Mouse (Mus musculus) heart, embryonic 15.5 days (tissue): ENCODE measurements at regions not wholly inside any gene's neighbourhood (a gene's known extent, or its start where the extent isn't known, plus 50 kb on each side); places are given as distances from the start of the nearest gene placed in this dataset.

ENCODE experiments used
- ATAC-seq: fragments of 200-750 bp; cut with Nextera tagmentation; replicated peaks from 2 replicates; pipeline ENCODE4 v1.8.0; 2017; ENCODE audit warnings: low read depth, moderate TSS enrichment; ENCODE audit not compliant: insufficient number of reproducible peaks, insufficient read depth, low FRiP score
- H3K27ac ChIP-seq: fragments of 300-500 bp; sonication (generic); 2 replicates; pipeline ENCODE4 v1.5.1; 2015; ENCODE audit warnings: mild to moderate bottlenecking, inconsistent platforms
- H3K27me3 ChIP-seq: fragments of 300-500 bp; sonication (generic); 2 replicates; pipeline ENCODE4 v1.6.1; 2015; ENCODE audit warnings: inconsistent platforms
- H3K36me3 ChIP-seq: fragments of 300-500 bp; sonication (generic); 2 replicates; pipeline ENCODE4 v1.6.1; 2015; ENCODE audit warnings: mild to moderate bottlenecking, inconsistent platforms
- H3K4me1 ChIP-seq: fragments of 300-500 bp; sonication (generic); replicated peaks from 2 replicates; pipeline ENCODE4 v1.6.1; 2015; ENCODE audit warnings: inconsistent platforms
- H3K4me2 ChIP-seq: fragments of 300-500 bp; sonication (generic); 2 replicates; pipeline ENCODE4 v1.6.1; 2015; ENCODE audit warnings: inconsistent platforms, mild to moderate bottlenecking, moderate library complexity
- H3K4me3 ChIP-seq: fragments of 300-500 bp; sonication (generic); 2 replicates; pipeline ENCODE4 v1.5.1; 2015; ENCODE audit warnings: mild to moderate bottlenecking, inconsistent platforms
- H3K9ac ChIP-seq: fragments of 300-500 bp; sonication (generic); 2 replicates; pipeline ENCODE4 v1.6.1; 2015; ENCODE audit warnings: mild to moderate bottlenecking, inconsistent platforms
- H3K9me3 ChIP-seq: fragments of 300-500 bp; sonication (generic); replicated peaks from 2 replicates; pipeline ENCODE4 v1.6.1; 2016; ENCODE audit warnings: inconsistent platforms
- WGBS: fragments of 180-500 bp; shearing (Covaris S2); methylation state at CpG from one replicate; pipeline ENCODE4 v1.1.7; 2015; ENCODE audit warnings: mixed read lengths; 5-methylcytosine and 5-hydroxymethylcytosine counted together

GRCm38 (mm10) chr1:69443466-69443865, 243.6 kb downstream of the Ikzf2 start:
- no peak overlapping the region for H3K4me3 ChIP-seq
- WGBS = 53% methylated on average over 7 of the region's 7 CpGs

GRCm38 (mm10) chr1:69440564-69441334, 246.3 kb downstream of the Ikzf2 start:
- 83% methylated on average over 14 of the region's 14 CpGs for WGBS
- no peaks in the 10 kb centered on the region for H3K36me3 ChIP-seq
- no peaks in the 10 kb centered on the region for H3K4me1 ChIP-seq
- no peak overlapping the region for H3K4me2 ChIP-seq
- H3K4me3 ChIP-seq = no peak overlapping the region
- H3K27me3 ChIP-seq = no peaks in the 10 kb centered on the region
- ATAC-seq = no peak
- no peak overlapping the region for H3K27ac ChIP-seq
- H3K9ac ChIP-seq = no peak overlapping the region
- no peaks in the 10 kb centered on the region for H3K9me3 ChIP-seq

More at GRCm38 (mm10) chr1:69443466-69443865, 243.6 kb downstream of the Ikzf2 start:
- H3K4me1 ChIP-seq = no peaks in the 10 kb centered on the region
- no peaks in the 10 kb centered on the region for H3K27me3 ChIP-seq
- no peak overlapping the region for H3K9ac ChIP-seq
- no peak overlapping the region for H3K27ac ChIP-seq
- no peak overlapping the region for H3K4me2 ChIP-seq
- H3K36me3 ChIP-seq = no peaks in the 10 kb centered on the region
- no peaks in the 10 kb centered on the region for H3K9me3 ChIP-seq
- no peak for ATAC-seq

GRCm38 (mm10) chr1:69437042-69437441, 250.0 kb downstream of the Ikzf2 start:
- ATAC-seq = no peak
- 81% methylated on average over 8 of the region's 8 CpGs for WGBS
- Histone ChIP-seq H3K4me1 (no peaks in the 10 kb centered on the region), H3K27ac (no peak overlapping the region), H3K9me3 (no peaks in the 10 kb centered on the region), H3K36me3 (no peaks in the 10 kb centered on the region), H3K4me3 (no peak overlapping the region), H3K9ac (no peak overlapping the region), H3K4me2 (no peak overlapping the region), H3K27me3 (no peaks in the 10 kb centered on the region)

GRCm38 (mm10) chr1:69433655-69434357, 253.2 kb downstream of the Ikzf2 start:
- WGBS = 53% methylated on average over 8 of the region's 8 CpGs

GRCm38 (mm10) chr1:69430683-69431407, 256.2 kb downstream of the Ikzf2 start:
- H3K36me3 ChIP-seq = no peaks in the 10 kb centered on the region
- H3K4me1 ChIP-seq = no peaks in the 10 kb centered on the region
- WGBS = 59% methylated on average over 8 of the region's 8 CpGs
- no peak for ATAC-seq
- no peak overlapping the region for H3K4me2 ChIP-seq
- no peaks in the 10 kb centered on the region for H3K9me3 ChIP-seq
- no peak overlapping the region for H3K9ac ChIP-seq
- H3K27ac ChIP-seq = no peak overlapping the region
- no peak overlapping the region for H3K4me3 ChIP-seq
- no peaks in the 10 kb centered on the region for H3K27me3 ChIP-seq

More at GRCm38 (mm10) chr1:69433655-69434357, 253.2 kb downstream of the Ikzf2 start:
- H3K4me2 ChIP-seq = no peak overlapping the region
- no peak overlapping the region for H3K27ac ChIP-seq
- H3K27me3 ChIP-seq = no peaks in the 10 kb centered on the region
- H3K4me1 ChIP-seq = no peaks in the 10 kb centered on the region
- no peak overlapping the region for H3K9ac ChIP-seq
- H3K4me3 ChIP-seq = no peak overlapping the region
- no peak for ATAC-seq
- H3K36me3 ChIP-seq = no peaks in the 10 kb centered on the region
- H3K9me3 ChIP-seq = no peaks in the 10 kb centered on the region

- Histone ChIP-seq H3K27me3 (no peaks in the 10 kb centered on the region), H3K9ac (no peak overlapping the region), H3K36me3 (no peaks in the 10 kb centered on the region), H3K4me2 (no peak overlapping the region), H3K27ac (no peak overlapping the region), H3K4me1 (no peaks in the 10 kb centered on the region), H3K4me3 (no peak overlapping the region), H3K9me3 (no peaks in the 10 kb centered on the region)
- no peak for ATAC-seq
- 80% methylated on average over 5 of the region's 5 CpGs for WGBS
Measured at GRCm38 (mm10) chr1:69429632-69430031, 257.4 kb downstream of the Ikzf2 start.

GRCm38 (mm10) chr1:69397676-69398075, 289.4 kb downstream of the Ikzf2 start:
- Histone ChIP-seq H3K27ac (no peak overlapping the region), H3K9ac (no peak overlapping the region), H3K4me3 (no peak overlapping the region), H3K27me3 (no peaks in the 10 kb centered on the region), H3K4me2 (no peak overlapping the region), H3K4me1 (no peaks in the 10 kb centered on the region), H3K36me3 (no peaks in the 10 kb centered on the region), H3K9me3 (no peaks in the 10 kb centered on the region)
- no peak for ATAC-seq
- 39% methylated on average over 2 of the region's 2 CpGs for WGBS

- H3K36me3 ChIP-seq = no peaks in the 10 kb centered on the region
- H3K4me3 ChIP-seq = no peak overlapping the region
- no peak overlapping the region for H3K9ac ChIP-seq
- no peak overlapping the region for H3K4me2 ChIP-seq
- H3K4me1 ChIP-seq = no peaks in the 10 kb centered on the region
- 92% methylated on average over 1 of the region's 1 CpGs for WGBS
- H3K27me3 ChIP-seq = no peaks in the 10 kb centered on the region
- no peak for ATAC-seq
- H3K9me3 ChIP-seq = no peaks in the 10 kb centered on the region
- H3K27ac ChIP-seq = no peak overlapping the region
Measured at GRCm38 (mm10) chr1:69382374-69382773, 274.5 kb upstream of the Erbb4 start.

GRCm38 (mm10) chr1:69379741-69380140, 271.9 kb upstream of the Erbb4 start:
- no peaks in the 10 kb centered on the region for H3K36me3 ChIP-seq
- H3K27ac ChIP-seq = no peak overlapping the region
- no peak overlapping the region for H3K9ac ChIP-seq
- no peak overlapping the region for H3K4me2 ChIP-seq
- 0 out of 2 replicates have a peak, but pooled peaks cover 2% of the 10 kb centered on the region for H3K4me1 ChIP-seq
- WGBS = 68% methylated on average over 7 of the region's 7 CpGs
- H3K27me3 ChIP-seq = no peaks in the 10 kb centered on the region
- no peaks in the 10 kb centered on the region for H3K9me3 ChIP-seq
- no peak overlapping the region for H3K4me3 ChIP-seq
- no peak for ATAC-seq

- Histone ChIP-seq H3K9me3 (no peaks in the 10 kb centered on the region), H3K4me1 (0 out of 2 replicates have a peak, but pooled peaks cover 2% of the 10 kb centered on the region), H3K4me2 (no peak overlapping the region), H3K27me3 (no peaks in the 10 kb centered on the region), H3K27ac (no peak overlapping the region), H3K4me3 (no peak overlapping the region), H3K36me3 (no peaks in the 10 kb centered on the region), H3K9ac (no peak overlapping the region)
- ATAC-seq = no peak
- 95% methylated on average over 46 of the region's 46 CpGs for WGBS
Measured at GRCm38 (mm10) chr1:69376923-69377706, 269.3 kb upstream of the Erbb4 start.

GRCm38 (mm10) chr1:69375246-69375645, 267.4 kb upstream of the Erbb4 start:
- H3K4me3 ChIP-seq = no peak overlapping the region
- H3K4me1 ChIP-seq = 0 out of 2 replicates have a peak, but pooled peaks cover 2% of the 10 kb centered on the region
- no peaks in the 10 kb centered on the region for H3K9me3 ChIP-seq
- ATAC-seq = no peak
- 13% methylated on average over 1 of the region's 1 CpGs for WGBS
- H3K9ac ChIP-seq = no peak overlapping the region
- no peaks in the 10 kb centered on the region for H3K27me3 ChIP-seq
- H3K36me3 ChIP-seq = no peaks in the 10 kb centered on the region
- no peak overlapping the region for H3K4me2 ChIP-seq
- no peak overlapping the region for H3K27ac ChIP-seq
